Mouse (Mus musculus): Measurements from ENCODE around the gene Ceacam10. TPM values are rescaled to one million over a fixed set of nuclear protein-coding genes. Genes with fewer than 3 reads are reported as not detected.
"Not testable (repeated sequence)": the region's sequence is repeated elsewhere in the genome, so short reads cannot be mapped to it uniquely, and the experiment has no call there.

Ceacam10 gene
- total RNA-seq (2021), result 0.36 TPM in 1 of 2 replicates, not detected in the other
- long read RNA-seq, result 0 reads

- not testable (repeated sequence) for DNase-seq
Measured at GRCm38 (mm10) chr7:24776918-24777317, at the start of gene Ceacam10. Gene Ceacam10 (plus strand): TSS chr7:24777206.

GRCm38 (mm10) chr7:24735970-24736670 lies 40.9 kb upstream of the Ceacam10 start:
- DNase-seq, result peak; percentile 45

- no peak for DNase-seq
Measured at GRCm38 (mm10) chr7:24750695-24751094, 26.3 kb upstream of the Ceacam10 start.

DNA sequence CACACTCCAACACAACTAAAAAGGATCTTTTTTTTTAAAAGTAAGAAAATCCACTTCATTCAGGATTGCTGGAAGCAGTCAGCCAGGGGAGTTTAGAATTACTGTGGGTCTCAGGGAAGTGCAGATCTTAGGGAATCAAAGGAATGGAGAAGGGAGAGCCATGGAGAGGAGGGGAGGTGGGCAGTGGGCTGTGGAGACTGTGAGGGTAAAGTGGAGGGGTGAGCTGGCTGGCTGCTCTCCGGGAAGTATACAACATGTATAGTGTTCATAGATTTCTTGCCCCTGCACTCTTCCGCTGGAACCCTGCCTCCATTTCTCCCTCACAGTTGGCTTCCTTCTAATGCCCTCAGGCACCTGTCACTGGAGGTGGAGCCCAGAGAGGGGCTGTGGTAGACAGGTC lies 25.4 kb upstream of the Ceacam10 start:
- DNase-seq, result no peak

DNA sequence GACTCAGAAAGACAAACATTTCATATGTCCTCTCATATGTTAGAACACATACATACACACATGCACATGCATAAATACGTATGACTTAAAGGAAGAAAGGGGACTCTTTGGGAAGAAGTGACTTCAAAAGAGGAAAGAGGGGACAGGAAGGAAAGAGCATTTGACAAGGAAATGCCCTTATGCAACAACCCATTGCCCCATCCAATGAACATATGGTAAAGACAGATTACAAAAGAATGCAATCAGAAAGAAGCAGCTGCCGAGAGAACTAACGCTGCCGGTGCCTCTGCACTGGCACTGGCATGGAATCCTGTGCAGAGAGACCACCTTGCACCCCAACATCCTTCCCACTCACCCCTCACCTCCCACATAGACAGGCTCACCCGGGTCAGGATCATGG lies 23.5 kb upstream of the Ceacam10 start:
- no peak for DNase-seq

GRCm38 (mm10) chr7:24758520-24758919 lies 18.5 kb upstream of the Ceacam10 start:
- no peak for DNase-seq

- no peak for DNase-seq
Measured at GRCm38 (mm10) chr7:24760211-24760610, 16.8 kb upstream of the Ceacam10 start, which contains the start of gene Cd177. Gene Cd177 (minus strand): TSS chr7:24760311.

GRCm38 (mm10) chr7:24761161-24761560 lies 15.8 kb upstream of the Ceacam10 start:
- no peak for DNase-seq

DNA sequence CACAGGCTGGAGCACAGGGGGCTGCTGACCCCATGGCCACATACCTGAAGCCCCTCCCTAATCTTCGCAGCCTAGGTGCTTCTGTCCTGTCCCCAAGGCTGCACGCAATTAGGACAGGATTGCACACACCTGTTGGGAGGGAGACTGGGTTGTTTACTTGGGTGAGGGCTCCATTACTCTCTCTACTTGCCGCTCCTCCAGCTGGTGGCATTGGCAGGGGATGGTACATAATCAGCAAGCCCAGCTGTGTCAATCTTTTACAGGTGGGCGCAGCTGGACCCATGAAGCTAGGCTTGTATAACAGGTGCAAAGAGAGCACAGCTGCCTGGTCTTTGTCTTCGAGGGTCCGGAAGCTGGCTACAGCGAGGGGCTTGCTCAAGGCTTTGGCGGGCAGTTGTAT lies 14.4 kb upstream of the Ceacam10 start:
- DNase-seq, result no peak

- no peak for DNase-seq
Measured at GRCm38 (mm10) chr7:24771361-24771760, 5.6 kb upstream of the Ceacam10 start.

DNA sequence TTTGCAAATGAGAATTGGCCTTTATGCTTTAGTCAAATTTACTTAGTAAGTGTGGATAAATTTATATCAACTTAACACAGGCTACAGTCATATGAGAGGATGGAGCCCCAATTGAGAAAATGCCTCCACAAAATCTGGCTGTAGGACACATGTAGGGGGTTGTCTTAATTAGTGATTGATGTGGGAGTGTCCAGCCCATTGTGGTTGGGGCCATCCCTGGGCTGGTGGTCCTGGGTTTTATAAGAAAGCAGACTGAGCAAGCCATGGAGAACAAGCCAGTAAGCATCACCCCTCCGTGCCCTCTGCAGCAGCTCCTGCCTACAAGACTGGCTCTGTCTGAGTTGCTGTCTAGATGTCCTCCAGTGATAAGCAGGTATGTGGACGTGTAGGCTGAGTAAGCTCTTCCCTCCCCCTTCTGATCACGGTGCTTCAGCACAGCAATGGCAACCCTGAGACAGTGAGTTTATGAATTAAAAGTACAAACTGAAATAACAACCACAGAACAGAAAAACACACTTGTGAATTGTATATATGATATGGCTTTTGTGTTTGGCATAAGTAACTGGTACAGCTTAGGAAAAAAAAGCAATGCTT lies 3.0 kb upstream of the Ceacam10 start:
- no peak for DNase-seq

DNA sequence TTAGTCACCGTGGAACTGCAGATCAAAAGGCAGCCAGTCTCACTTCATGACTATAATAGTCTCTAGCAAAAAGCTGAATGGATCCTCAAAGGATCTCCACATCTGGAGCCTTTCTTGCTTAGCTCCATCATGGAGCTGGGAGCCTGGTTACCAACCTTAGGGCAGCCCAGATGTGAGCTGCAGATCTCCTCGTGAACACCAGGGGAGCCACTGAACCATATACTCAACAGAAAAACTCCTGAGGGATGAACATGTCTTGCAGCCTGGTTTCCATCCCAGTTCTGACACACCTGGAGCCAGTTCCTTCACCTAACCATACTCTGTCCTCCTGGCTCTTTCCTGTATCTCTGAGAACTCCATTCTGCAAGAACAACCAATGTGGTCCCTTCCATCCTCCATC lies 861 bp upstream of the Ceacam10 start:
- no peak for DNase-seq

DNA sequence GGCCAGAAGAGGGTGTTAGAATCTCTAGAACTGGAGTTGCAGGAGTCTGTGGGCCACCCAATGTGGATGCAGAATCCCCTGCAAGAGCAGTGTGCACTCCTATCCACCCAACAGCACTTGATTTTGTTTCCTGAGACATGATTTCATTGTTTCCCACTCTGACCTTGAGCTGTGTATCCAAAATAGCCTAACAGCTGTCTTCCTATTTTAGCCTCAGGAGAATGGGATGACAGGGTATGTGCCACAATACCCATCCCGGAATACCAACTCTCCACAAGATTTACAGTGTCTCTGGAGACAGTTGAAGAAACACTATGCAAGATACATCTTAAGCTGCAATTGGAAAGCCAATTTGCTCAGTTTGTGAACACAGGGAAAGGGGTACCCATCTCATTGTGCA lies 20.9 kb downstream of the Ceacam10 start:
- no peak for DNase-seq

- no peak for DNase-seq
Measured at GRCm38 (mm10) chr7:24802149-24802767, 25.3 kb downstream of the Ceacam10 start.

DNA sequence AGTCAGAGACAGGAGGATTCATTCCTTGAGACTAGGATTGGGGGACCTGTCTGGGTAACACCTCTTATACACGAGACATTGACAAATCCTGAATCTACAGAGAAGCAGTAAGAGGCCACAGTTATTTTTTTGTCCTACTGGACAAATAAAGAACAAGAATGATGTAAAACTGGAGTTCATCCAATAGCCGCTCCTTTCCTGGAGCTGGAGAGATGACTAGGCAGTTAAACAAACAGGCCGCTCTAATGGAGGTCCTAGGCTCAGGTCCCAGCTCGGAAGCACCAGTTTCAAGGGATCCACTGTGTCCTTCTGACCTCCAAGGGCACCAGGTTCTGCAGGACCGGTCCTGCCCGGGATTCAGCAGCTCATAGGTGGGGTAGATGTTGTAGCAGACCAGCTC lies 27.8 kb downstream of the Ceacam10 start:
- no peak for DNase-seq

DNA sequence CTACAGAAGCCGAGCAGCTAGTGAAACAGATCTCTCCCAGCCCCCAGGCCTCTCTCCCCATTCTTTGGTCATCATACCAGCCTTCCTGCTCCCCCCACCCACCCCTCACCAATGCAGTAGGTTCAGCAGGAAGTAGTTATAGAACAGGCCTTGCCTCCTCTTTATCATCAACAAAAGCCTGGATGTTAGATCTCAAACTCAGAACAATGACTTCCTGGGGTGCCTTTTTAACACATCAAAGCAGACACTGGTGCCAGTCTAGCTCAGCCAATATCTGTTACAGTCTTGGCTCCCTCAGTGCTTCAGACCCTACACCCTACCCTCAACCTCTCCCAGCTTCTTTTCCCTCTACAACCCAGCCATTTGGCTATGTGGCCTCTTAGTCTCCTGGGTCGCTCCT lies 32.0 kb downstream of the Ceacam10 start:
- no peak for DNase-seq

DNA sequence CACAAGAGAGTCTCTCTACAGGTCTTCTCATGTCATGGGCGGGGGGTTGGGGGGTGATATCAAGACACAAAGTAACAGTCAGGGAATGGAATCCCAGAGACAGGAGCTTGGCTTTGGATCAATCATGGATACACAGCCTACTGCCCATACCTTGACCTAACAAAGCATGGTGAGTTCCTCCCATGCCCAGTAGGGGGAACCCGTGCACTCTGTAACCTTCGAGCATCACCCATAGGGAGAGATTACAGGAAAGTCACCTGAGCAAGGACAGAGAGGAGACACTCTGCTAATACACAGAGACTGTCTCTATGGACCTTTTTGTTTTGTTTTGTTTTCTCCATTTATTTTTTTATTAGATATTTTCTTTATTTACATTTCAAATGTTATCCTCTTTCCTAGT lies 40.5 kb downstream of the Ceacam10 start:
- peak; percentile 77 for DNase-seq

GRCm38 (mm10) chr7:24824452-24824851 lies 47.4 kb downstream of the Ceacam10 start:
- no peak for DNase-seq

DNA sequence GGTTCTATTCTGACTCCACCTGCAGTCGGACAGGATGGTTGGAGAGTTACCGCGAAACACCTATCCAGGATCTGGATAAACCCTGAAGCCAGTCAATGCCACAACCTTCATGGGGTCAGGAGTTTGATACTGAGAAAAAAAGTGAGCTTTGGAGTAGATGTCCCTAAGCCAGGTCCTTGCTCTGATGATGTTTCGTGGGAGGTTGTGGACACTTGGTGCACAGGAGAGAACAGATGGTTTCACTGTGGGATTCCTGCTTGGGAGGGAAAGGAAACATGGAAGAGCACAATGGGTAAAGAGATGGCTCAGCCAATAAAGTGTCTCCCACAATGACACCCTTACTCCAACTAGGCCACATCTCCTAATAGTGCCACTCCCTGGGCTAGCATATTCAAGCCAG lies 50.2 kb downstream of the Ceacam10 start:
- DNase-seq, result no peak

Data from adrenal gland, postnatal 25 days (tissue).